Mouse (Mus musculus) E14TG2a.4 (cell line): ENCODE measurements around the gene Mob3a.

Experiments used
- H3K27me3 ChIP-seq: 2 replicates; pipeline ENCODE4 v1.6.1; 2014; ENCODE audit warnings: low read length, control low read depth; ENCODE audit not compliant: insufficient read depth
- H3K36me3 ChIP-seq: 2 replicates; pipeline ENCODE4 v1.6.1; 2014; ENCODE audit warnings: low read length, control low read depth; ENCODE audit not compliant: insufficient read depth
- H3K4me1 ChIP-seq: replicated peaks from 2 replicates; pipeline ENCODE4 v1.6.1; 2014; ENCODE audit warnings: low read depth, low read length, control low read depth
- H3K4me3 ChIP-seq: replicated peaks from 2 replicates; pipeline ENCODE4 v1.5.1; 2014; ENCODE audit warnings: mild to moderate bottlenecking, low read length
- H3K9me3 ChIP-seq: 2 replicates; pipeline ENCODE4 v1.6.1; 2014; ENCODE audit warnings: low read length, control low read depth
- CTCF ChIP-seq: conservative IDR thresholded peaks from 2 replicates; pipeline ENCODE4 v1.5.1; 2014; ENCODE audit warnings: low read length
- NANOG ChIP-seq: IDR thresholded peaks from 2 replicates; pipeline ENCODE4 v1.6.1; 2014; ENCODE audit warnings: borderline replicate concordance, low read length, mixed read lengths
- POU5F1 ChIP-seq: IDR thresholded peaks from 2 replicates; pipeline ENCODE4 v1.6.1; 2014; ENCODE audit warnings: low read length, borderline replicate concordance

Mob3a gene

GRCm38 (mm10) chr10:80703643-80704042, 1.9 kb upstream of the Mob3a start:
- Histone ChIP-seq H3K9me3 (no peaks in the 10 kb centered on the region), H3K4me1 (peaks cover 50% of the 10 kb centered on the region), H3K36me3 (peaks cover 56% of the 10 kb centered on the region), H3K27me3 (no peaks in the 10 kb centered on the region), H3K4me3 (peak overlapping the region; percentile 89)
- no peak for TF ChIP-seq CTCF
- TF ChIP-seq NANOG: no peak
- no peak for TF ChIP-seq POU5F1

- H3K4me1 ChIP-seq: peaks cover 59% of the 10 kb centered on the region
- H3K4me3 ChIP-seq: peak overlapping the region; percentile 89
- peaks cover 56% of the 10 kb centered on the region for H3K36me3 ChIP-seq
- no peaks in the 10 kb centered on the region for H3K27me3 ChIP-seq
- no peak for TF ChIP-seq POU5F1
- no peak for TF ChIP-seq CTCF
- no peak for TF ChIP-seq NANOG
- H3K9me3 ChIP-seq: no peaks in the 10 kb centered on the region
Observed at GRCm38 (mm10) chr10:80702536-80703390, 986 bp upstream of the Mob3a start.

GRCm38 (mm10) chr10:80700732-80701131, 1.0 kb downstream of the Mob3a start:
- Histone ChIP-seq H3K9me3 (no peaks in the 10 kb centered on the region), H3K27me3 (no peaks in the 10 kb centered on the region), H3K4me3 (peak overlapping the region; percentile 89), H3K4me1 (peaks cover 78% of the 10 kb centered on the region), H3K36me3 (peaks cover 39% of the 10 kb centered on the region)
- TF ChIP-seq CTCF (no peak), NANOG (no peak), POU5F1 (no peak)

GRCm38 (mm10) chr10:80700038-80700504, 1.7 kb downstream of the Mob3a start:
- peak overlapping the region; percentile 89 for H3K4me3 ChIP-seq
- TF ChIP-seq POU5F1 (no peak), NANOG (no peak)
- peaks cover 79% of the 10 kb centered on the region for H3K4me1 ChIP-seq

GRCm38 (mm10) chr10:80698605-80699004, 3.2 kb downstream of the Mob3a start:
- Histone ChIP-seq H3K4me1 (peaks cover 82% of the 10 kb centered on the region), H3K9me3 (no peaks in the 10 kb centered on the region), H3K4me3 (no peak overlapping the region), H3K36me3 (peaks cover 33% of the 10 kb centered on the region), H3K27me3 (no peaks in the 10 kb centered on the region)
- TF ChIP-seq POU5F1 (no peak), NANOG (no peak), CTCF (no peak)

More at GRCm38 (mm10) chr10:80700038-80700504, 1.7 kb downstream of the Mob3a start:
- Histone ChIP-seq H3K36me3 (peaks cover 33% of the 10 kb centered on the region), H3K27me3 (no peaks in the 10 kb centered on the region), H3K9me3 (no peaks in the 10 kb centered on the region)

GRCm38 (mm10) chr10:80697812-80698211, 4.0 kb downstream of the Mob3a start:
- Histone ChIP-seq H3K4me3 (no peak overlapping the region), H3K27me3 (no peaks in the 10 kb centered on the region), H3K4me1 (peaks cover 78% of the 10 kb centered on the region), H3K9me3 (no peaks in the 10 kb centered on the region), H3K36me3 (peaks cover 41% of the 10 kb centered on the region)
- TF ChIP-seq NANOG (no peak), POU5F1 (no peak), CTCF (no peak)

GRCm38 (mm10) chr10:80697393-80697787, 4.4 kb downstream of the Mob3a start:
- no peaks in the 10 kb centered on the region for H3K9me3 ChIP-seq
- H3K36me3 ChIP-seq: peaks cover 45% of the 10 kb centered on the region
- H3K4me3 ChIP-seq: no peak overlapping the region
- no peaks in the 10 kb centered on the region for H3K27me3 ChIP-seq
- TF ChIP-seq NANOG (no peak), CTCF (no peak), POU5F1 (no peak)
- H3K4me1 ChIP-seq: peaks cover 80% of the 10 kb centered on the region

GRCm38 (mm10) chr10:80696502-80697392, 5.0 kb downstream of the Mob3a start:
- H3K9me3 ChIP-seq: no peaks in the 10 kb centered on the region
- H3K4me3 ChIP-seq: peak overlapping the region; percentile 24; the same call in 1 of the 2 replicates
- peaks cover 87% of the 10 kb centered on the region for H3K4me1 ChIP-seq
- H3K36me3 ChIP-seq: peaks cover 49% of the 10 kb centered on the region
- TF ChIP-seq POU5F1 (no peak), CTCF (no peak), NANOG (no peak)
- H3K27me3 ChIP-seq: no peaks in the 10 kb centered on the region
